Mouse (Mus musculus) ES-Bruce4 (cell line): ENCODE data around the gene Hps4.

Source experiments
- CTCF ChIP-seq: IDR thresholded peaks from one replicate; pipeline ENCODE4 v1.8.1; 2011; ENCODE audit warnings: low read depth, low read length
- EP300 ChIP-seq: IDR thresholded peaks from 2 replicates; pipeline ENCODE4 v1.6.1; 2011; ENCODE audit warnings: low read depth, low read length; ENCODE audit not compliant: insufficient read depth
- POLR2A ChIP-seq: IDR thresholded peaks from one replicate; pipeline ENCODE4 v1.8.1; 2011; ENCODE audit warnings: low read length; ENCODE audit not compliant: insufficient read depth

- TF ChIP-seq POLR2A, result no peak
- TF ChIP-seq EP300, result no peak
- TF ChIP-seq CTCF, result no peak
Observed at GRCm38 (mm10) chr5:112300721-112301308, 42.1 kb upstream of the Hps4 start.
